Mouse (Mus musculus) heart, embryonic 14.5 days (tissue): ENCODE data around the gene Trim38. TPM values are rescaled to one million over a fixed set of nuclear protein-coding genes. Genes with fewer than 3 reads are reported as not detected.
"Not testable (repeated sequence)": the region's sequence is repeated elsewhere in the genome, so short reads cannot be mapped to it uniquely, and the experiment has no call there.

ENCODE experiments used
- ATAC-seq: fragments of 200-750 bp; cut with Nextera tagmentation; 2 replicates; pipeline ENCODE4 v1.8.0; 2017; ENCODE audit warnings: low read depth, moderate TSS enrichment; ENCODE audit not compliant: insufficient number of reproducible peaks, insufficient read depth, low FRiP score
- H3K27ac ChIP-seq, 2 experiments: fragments of 200-500 bp in 1 of 2; fragments of 300-500 bp in 1 of 2; sonication (generic) in 1 of 2; replicated peaks in 1 of 2; 2 replicates each; pipeline ENCODE4 v1.5.1; 2012 to 2014; ENCODE audit warnings: low read depth in 2 of 2, low read length in 2 of 2, control low read depth in 1 of 2, mild to moderate bottlenecking in 1 of 2, mixed read lengths in 1 of 2; ENCODE audit not compliant: control insufficient read depth in 1 of 2, insufficient read depth in 1 of 2
- H3K27me3 ChIP-seq: fragments of 300-500 bp; sonication (generic); 2 replicates; pipeline ENCODE4 v1.6.1; 2014; ENCODE audit warnings: mild to moderate bottlenecking, low read length, control low read depth; ENCODE audit not compliant: control insufficient read depth, insufficient read depth
- H3K36me3 ChIP-seq: fragments of 300-500 bp; sonication (generic); 2 replicates; pipeline ENCODE4 v1.6.1; 2014; ENCODE audit warnings: mild to moderate bottlenecking, control low read depth, low read length, mixed read lengths; ENCODE audit not compliant: control insufficient read depth, insufficient read depth
- H3K4me1 ChIP-seq, 2 experiments: fragments of 200-500 bp in 1 of 2; fragments of 300-500 bp in 1 of 2; sonication (generic) in 1 of 2; 2 replicates each; pipeline ENCODE4 v1.6.1; 2012 to 2014; ENCODE audit warnings: low read length in 2 of 2, control low read depth in 1 of 2, mixed read lengths in 1 of 2; ENCODE audit not compliant: control insufficient read depth in 2 of 2, insufficient read depth in 2 of 2
- H3K4me2 ChIP-seq: fragments of 300-500 bp; sonication (generic); 2 replicates; pipeline ENCODE4 v1.6.1; 2014; ENCODE audit warnings: mild to moderate bottlenecking, low read length
- H3K4me3 ChIP-seq, 2 experiments: fragments of 200-500 bp in 1 of 2; fragments of 300-500 bp in 1 of 2; sonication (generic) in 1 of 2; 2 replicates each; pipeline ENCODE4 v1.5.1; 2012 to 2014; ENCODE audit warnings: low read length in 2 of 2, mild to moderate bottlenecking in 2 of 2, control low read depth in 1 of 2, low read depth in 1 of 2, moderate library complexity in 1 of 2; ENCODE audit not compliant: control insufficient read depth in 1 of 2, insufficient read depth in 1 of 2
- H3K9ac ChIP-seq: fragments of 300-500 bp; sonication (generic); 2 replicates; pipeline ENCODE4 v1.6.1; 2014; ENCODE audit warnings: mild to moderate bottlenecking, low read length
- H3K9me3 ChIP-seq: fragments of 300-500 bp; sonication (generic); 2 replicates; pipeline ENCODE4 v1.6.1; 2016; ENCODE audit warnings: low read length, control low read depth; ENCODE audit not compliant: control insufficient read depth
- WGBS: fragments of 180-500 bp; shearing (Covaris S2); extraction: QIAGEN DNeasy Blood & Tissue Kit; methylation state at CpG from one replicate; pipeline ENCODE4 v1.1.7; 2014; 5-methylcytosine and 5-hydroxymethylcytosine counted together
- polyA plus RNA-seq: library from polyadenylated mRNA; unstranded; fragments of >200 nt; fragmentation: Nextera tagmentation; extraction: Ambion mirVana; gene quantifications from 2 replicates; pipeline ENCODE4 v1.2.1, GENCODE M21; 2014

Gene Trim38
- polyA plus RNA-seq, 1 experiment from 2014 or later, result not detected

DNA sequence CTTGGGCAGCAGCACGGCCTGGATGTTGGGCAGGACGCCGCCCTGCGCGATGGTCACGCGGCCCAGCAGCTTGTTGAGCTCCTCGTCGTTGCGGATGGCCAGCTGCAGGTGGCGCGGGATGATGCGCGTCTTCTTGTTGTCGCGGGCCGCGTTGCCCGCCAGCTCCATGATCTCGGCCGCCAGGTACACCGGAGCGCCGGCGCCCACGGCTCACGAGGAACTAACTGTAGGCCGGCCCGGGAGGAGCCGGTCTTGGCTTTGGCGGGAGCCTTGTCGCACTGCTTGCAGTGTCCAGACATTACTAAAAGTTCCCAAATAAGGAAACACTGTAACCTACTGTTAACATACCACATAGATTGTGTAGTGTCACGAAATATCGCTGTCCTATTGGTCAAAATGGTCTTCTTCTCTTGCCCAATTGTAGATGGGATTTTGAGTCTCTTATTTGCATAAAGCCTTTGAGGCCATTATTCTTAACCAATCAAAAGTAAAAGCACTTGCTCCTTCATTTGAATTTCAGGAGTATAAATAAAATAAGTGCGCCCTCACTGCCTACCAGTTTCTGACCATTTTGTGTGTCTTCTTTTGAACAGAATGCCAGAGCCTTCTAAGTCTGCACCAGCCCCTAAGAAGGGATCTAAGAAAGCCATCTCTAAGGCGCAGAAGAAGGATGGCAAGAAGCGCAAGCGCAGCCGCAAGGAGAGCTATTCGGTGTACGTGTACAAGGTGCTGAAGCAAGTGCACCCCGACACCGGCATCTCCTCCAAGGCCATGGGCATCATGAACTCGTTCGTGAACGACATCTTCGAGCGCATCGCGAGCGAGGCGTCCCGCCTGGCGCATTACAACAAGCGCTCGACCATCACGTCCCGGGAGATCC is 23.3 kb upstream of the Trim38 start, which contains the start of gene Hist1h2bb:
Gene Hist1h2bb (plus strand): TSS at position 534 of the 880 bp plus-strand sequence.
- peak; percentile 87 for ATAC-seq
- under 1% methylated on average over 39 of the region's 58 CpGs for whole genome bisulfite sequencing
- Histone ChIP-seq H3K4me2 (peak within 1 kb of the TSS; percentile 77), H3K27ac (peak within 1 kb of the TSS; percentile 99 to 100), H3K9ac (peak within 1 kb of the TSS; percentile 81), H3K4me1 (peaks cover 0 to 25% of the 10 kb centered on the region in 2 experiments; a peak in 2 of 4 replicates), H3K4me3 (peak within 1 kb of the TSS; percentile 38 to 60)
- not testable (repeated sequence) for H3K27me3 ChIP-seq, H3K36me3 ChIP-seq, H3K9me3 ChIP-seq

DNA sequence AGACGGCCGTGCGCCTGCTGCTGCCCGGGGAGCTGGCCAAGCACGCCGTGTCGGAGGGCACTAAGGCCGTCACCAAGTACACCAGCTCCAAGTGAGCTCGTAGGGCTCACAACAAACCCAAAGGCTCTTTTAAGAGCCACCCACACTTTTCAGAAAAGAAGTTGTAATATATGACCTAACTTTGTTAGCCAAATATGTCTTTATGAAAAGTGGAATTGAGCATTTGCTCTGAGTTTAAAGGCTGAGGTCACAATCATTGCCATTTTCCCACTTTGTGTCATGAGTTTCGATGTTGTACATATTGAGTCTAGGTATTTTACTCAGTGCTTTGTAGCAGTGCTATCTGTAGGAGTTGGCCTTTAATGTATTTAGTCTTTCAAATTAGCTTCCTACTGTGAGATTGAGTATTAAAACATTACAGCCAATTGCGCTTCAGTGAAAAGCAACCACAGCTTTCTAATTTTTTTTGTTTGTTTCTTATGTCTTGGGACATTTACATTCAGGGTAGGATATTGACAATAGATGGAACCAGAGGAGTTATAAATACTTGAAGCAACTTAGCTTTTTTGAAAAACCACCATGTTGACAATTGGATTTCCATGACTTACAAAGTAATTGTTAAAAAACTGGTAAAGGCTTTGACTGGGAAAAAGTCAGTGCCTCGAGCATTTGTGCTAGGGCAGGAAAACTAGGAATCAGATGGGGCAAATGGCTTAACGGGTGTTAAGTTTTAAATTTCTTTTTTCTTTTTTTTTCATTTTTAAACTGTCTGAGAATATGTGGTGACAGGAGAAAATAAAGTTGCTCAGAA is 22.4 kb upstream of the Trim38 start:
- peak overlapping the region; percentile 92 to 99 for H3K27ac ChIP-seq
- H3K27me3 ChIP-seq, result no peaks in the 10 kb centered on the region
- no peak for ATAC-seq
- H3K9me3 ChIP-seq, result no peaks in the 10 kb centered on the region
- H3K4me2 ChIP-seq, result peak overlapping the region; percentile 77
- no peaks in the 10 kb centered on the region for H3K36me3 ChIP-seq
- peak overlapping the region; percentile 32 to 38 for H3K4me3 ChIP-seq
- 7% methylated on average over 11 of the region's 13 CpGs for WGBS
- H3K4me1 ChIP-seq, result peaks cover 0 to 24% of the 10 kb centered on the region in 2 experiments; a peak in 2 of 4 replicates
- peak overlapping the region; percentile 67 for H3K9ac ChIP-seq

DNA sequence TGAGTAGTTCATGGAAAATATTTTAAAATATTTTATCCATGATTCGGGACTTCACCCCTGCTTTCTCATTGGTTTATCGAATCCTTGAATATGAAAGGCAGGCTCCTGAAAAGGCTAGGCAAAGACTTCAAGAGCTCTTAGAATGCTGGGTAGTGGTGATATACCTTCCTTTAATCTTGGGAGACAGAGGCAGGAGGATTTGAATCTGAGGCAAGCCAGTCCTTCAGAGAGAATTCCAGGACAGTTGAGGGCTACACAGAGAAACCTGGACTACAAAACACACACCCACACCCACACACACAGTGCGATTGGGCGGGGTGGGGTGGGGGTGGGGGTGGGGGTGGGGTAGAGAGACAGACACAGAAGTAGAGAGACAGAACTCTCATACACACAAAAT is 21.8 kb upstream of the Trim38 start:
- ATAC-seq, result no peak
- no peaks in the 10 kb centered on the region for H3K27me3 ChIP-seq
- H3K4me1 ChIP-seq, result peaks cover 0 to 27% of the 10 kb centered on the region in 2 experiments; a peak in 2 of 4 replicates
- peak overlapping the region; percentile 67 for H3K9ac ChIP-seq
- no peaks in the 10 kb centered on the region for H3K36me3 ChIP-seq
- H3K4me2 ChIP-seq, result peak overlapping the region; percentile 77
- no peak overlapping the region; a peak in 1 of 4 replicates for H3K4me3 ChIP-seq
- WGBS, result 8% methylated on average over 4 of the region's 4 CpGs
- no peaks in the 10 kb centered on the region for H3K9me3 ChIP-seq
- peak overlapping the region; percentile 49 to 99; a peak in 3 of 4 replicates for H3K27ac ChIP-seq

DNA sequence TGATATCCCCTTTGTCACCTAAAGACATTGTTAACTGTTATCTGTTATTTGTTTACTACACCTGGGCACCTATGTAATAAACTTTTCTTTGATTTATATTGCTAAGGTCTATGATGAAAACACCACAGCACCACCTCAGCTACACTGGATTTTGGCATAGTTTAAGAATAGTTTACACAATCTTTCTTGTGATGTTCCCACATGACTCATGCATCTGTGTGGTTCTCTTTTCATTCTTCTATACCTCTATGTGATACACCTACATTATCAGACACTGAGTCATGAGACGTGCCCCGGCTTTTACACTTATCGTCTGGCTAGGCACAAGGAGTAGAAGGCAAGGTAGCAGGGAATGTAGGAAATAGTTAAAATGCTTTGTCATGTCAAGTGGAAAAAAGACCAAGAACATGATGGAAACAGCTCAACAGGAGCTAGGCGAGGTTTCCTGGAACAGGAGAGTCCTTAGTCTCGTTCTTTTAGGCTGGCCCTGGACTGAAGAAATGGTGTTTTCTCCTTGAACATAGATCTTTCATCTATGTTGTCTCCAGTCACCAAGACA is 20.1 kb upstream of the Trim38 start:
- Histone ChIP-seq H3K9me3 (no peaks in the 10 kb centered on the region), H3K27me3 (no peaks in the 10 kb centered on the region), H3K9ac (no peak overlapping the region), H3K4me3 (no peak overlapping the region), H3K4me2 (no peak overlapping the region), H3K36me3 (no peaks in the 10 kb centered on the region), H3K27ac (peak overlapping the region in 1 of 2 experiments; percentile 17; a peak in 1 of 4 replicates), H3K4me1 (peaks cover 0 to 21% of the 10 kb centered on the region in 2 experiments; a peak in 2 of 4 replicates)
- WGBS, result 88% methylated on average over 5 of the region's 5 CpGs
- no peak for ATAC-seq

DNA sequence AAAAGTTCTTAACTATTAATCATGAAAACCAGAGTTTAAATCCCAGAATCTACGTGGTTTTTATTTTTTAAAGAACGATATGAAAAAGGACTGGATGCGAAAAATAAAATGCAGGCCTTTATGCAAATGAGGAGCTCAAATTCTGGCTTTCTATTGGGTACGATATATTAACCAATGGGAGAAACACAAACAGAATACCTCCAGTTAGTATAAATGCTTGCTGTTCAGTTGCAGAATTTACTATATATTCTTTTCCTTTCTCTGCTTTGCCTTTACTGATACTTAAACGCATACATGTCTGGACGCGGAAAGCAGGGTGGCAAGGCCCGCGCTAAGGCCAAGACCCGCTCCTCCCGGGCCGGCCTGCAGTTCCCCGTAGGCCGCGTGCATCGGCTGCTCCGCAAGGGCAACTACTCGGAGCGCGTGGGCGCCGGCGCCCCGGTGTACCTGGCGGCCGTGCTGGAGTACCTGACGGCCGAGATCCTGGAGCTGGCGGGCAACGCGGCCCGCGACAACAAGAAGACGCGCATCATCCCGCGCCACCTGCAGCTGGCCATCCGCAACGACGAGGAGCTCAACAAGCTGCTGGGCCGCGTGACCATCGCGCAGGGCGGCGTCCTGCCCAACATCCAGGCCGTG is 18.8 kb upstream of the Trim38 start, which contains the start of gene Hist1h2ab:
Gene Hist1h2ab (plus strand): TSS at position 288 of the 639 bp plus-strand sequence.
- ATAC-seq, result 0 out of 2 replicates have a peak, but pooled peaks have one; percentile 20
- H3K4me1 ChIP-seq, result peaks cover 0 to 21% of the 10 kb centered on the region in 2 experiments; a peak in 2 of 4 replicates
- whole genome bisulfite sequencing, result under 1% methylated on average over 29 of the region's 47 CpGs
- peak within 1 kb of the TSS; percentile 41 to 51 for H3K4me3 ChIP-seq
- peak within 1 kb of the TSS; percentile 73 for H3K9ac ChIP-seq
- not testable (repeated sequence) for H3K36me3 ChIP-seq, H3K9me3 ChIP-seq, H3K27me3 ChIP-seq
- H3K4me2 ChIP-seq, result peak within 1 kb of the TSS; percentile 70
- peak within 1 kb of the TSS; percentile 93 to 94 for H3K27ac ChIP-seq

DNA sequence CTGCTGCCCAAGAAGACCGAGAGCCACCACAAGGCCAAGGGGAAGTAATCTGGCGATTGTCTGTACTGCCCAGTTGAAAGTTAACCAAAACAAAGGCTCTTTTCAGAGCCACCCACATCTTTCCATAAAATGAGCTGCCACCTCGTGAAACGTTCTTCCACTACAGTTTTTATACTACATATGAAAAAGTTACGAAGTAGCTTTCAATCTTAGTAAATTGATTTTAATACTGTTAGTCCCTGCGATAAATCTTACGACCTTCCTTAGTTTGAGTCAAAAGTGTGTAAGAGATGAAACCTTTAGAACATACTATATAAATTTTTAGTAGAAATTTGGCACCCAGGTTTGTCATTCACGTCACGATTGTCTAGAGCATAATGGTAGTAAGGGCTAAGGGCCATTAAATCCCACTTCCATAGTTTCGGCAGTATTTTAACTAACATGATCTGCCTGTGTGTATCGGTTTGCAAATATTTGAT is 18.2 kb upstream of the Trim38 start:
- peak overlapping the region; percentile 93 to 94 for H3K27ac ChIP-seq
- H3K9me3 ChIP-seq, result no peaks in the 10 kb centered on the region
- peak overlapping the region; percentile 73 for H3K9ac ChIP-seq
- no peaks in the 10 kb centered on the region for H3K27me3 ChIP-seq
- no peaks in the 10 kb centered on the region for H3K36me3 ChIP-seq
- H3K4me3 ChIP-seq, result peak overlapping the region; percentile 41 to 51
- H3K4me2 ChIP-seq, result peak overlapping the region; percentile 70
- WGBS, result 3% methylated on average over 11 of the region's 11 CpGs
- H3K4me1 ChIP-seq, result peaks cover 0 to 21% of the 10 kb centered on the region in 2 experiments; a peak in 2 of 4 replicates
- ATAC-seq, result no peak
